Mouse (Mus musculus) kidney, postnatal 36 days (tissue): ENCODE data around the gene Cdca3.
"Not testable (repeated sequence)": the region's sequence is repeated elsewhere in the genome, so short reads cannot be mapped to it uniquely, and the experiment has no call there.

Experiments used
- DNase-seq, 2 experiments: peaks; one replicate each; pipeline ENCODE4 v3.0.0; 2021 to 2022; ENCODE audit warnings: mixed read lengths in 2 of 2

Cdca3 gene

GRCm38 (mm10) chr6:124828868-124829798 lies at the start of gene Cdca3, which contains the start of gene Usp5:
Cdca3 (plus strand) TSS chr6:124829547.
Usp5 (minus strand) TSS chr6:124829484.
- peak; percentile 98 to 100 for DNase-seq

GRCm38 (mm10) chr6:124779984-124780416 lies 49.3 kb upstream of the Cdca3 start:
- DNase-seq: peak in 1 of 2 experiments; percentile 60

GRCm38 (mm10) chr6:124780917-124781316 lies 48.4 kb upstream of the Cdca3 start:
- no peak for DNase-seq

- peak in 1 of 2 experiments; percentile 66 for DNase-seq
Measured at GRCm38 (mm10) chr6:124782436-124782835, 46.9 kb upstream of the Cdca3 start.

GRCm38 (mm10) chr6:124786756-124787420 lies 42.5 kb upstream of the Cdca3 start:
- DNase-seq: peak; percentile 50 to 63

GRCm38 (mm10) chr6:124787722-124788121 lies 41.6 kb upstream of the Cdca3 start:
- no peak for DNase-seq

- DNase-seq: no peak
Measured at GRCm38 (mm10) chr6:124789519-124789918, 39.8 kb upstream of the Cdca3 start.

GRCm38 (mm10) chr6:124790121-124790520 lies 39.2 kb upstream of the Cdca3 start:
- no peak for DNase-seq

- peak; percentile 58 to 63 for DNase-seq
Measured at GRCm38 (mm10) chr6:124791911-124792310, 37.4 kb upstream of the Cdca3 start.

GRCm38 (mm10) chr6:124795781-124796180 lies 33.6 kb upstream of the Cdca3 start:
- peak; percentile 62 to 79 for DNase-seq

GRCm38 (mm10) chr6:124796200-124796599 lies 33.1 kb upstream of the Cdca3 start:
- DNase-seq: no peak

GRCm38 (mm10) chr6:124802400-124802799 lies 26.9 kb upstream of the Cdca3 start:
- DNase-seq: not testable (repeated sequence)

- DNase-seq: no peak
Measured at GRCm38 (mm10) chr6:124803061-124803460, 26.3 kb upstream of the Cdca3 start.

GRCm38 (mm10) chr6:124803691-124804090 lies 25.7 kb upstream of the Cdca3 start:
- DNase-seq: not testable (repeated sequence)

- DNase-seq: no peak
Measured at GRCm38 (mm10) chr6:124804341-124804740, 25.0 kb upstream of the Cdca3 start.

- peak; percentile 99 for DNase-seq
Measured at GRCm38 (mm10) chr6:124805341-124806321, 23.7 kb upstream of the Cdca3 start.

GRCm38 (mm10) chr6:124806446-124807140 lies 22.8 kb upstream of the Cdca3 start:
- DNase-seq: no peak

GRCm38 (mm10) chr6:124807366-124807765 lies 22.0 kb upstream of the Cdca3 start:
- no peak for DNase-seq

- no peak for DNase-seq
Measured at GRCm38 (mm10) chr6:124807986-124808357, 21.4 kb upstream of the Cdca3 start.

GRCm38 (mm10) chr6:124808358-124809012 lies 20.9 kb upstream of the Cdca3 start, which contains the start of gene Spsb2:
Spsb2 (plus strand) TSS chr6:124808661.
- peak; percentile 85 to 89 for DNase-seq
